Mouse (Mus musculus) gastrocnemius, adult 2 months (tissue): ENCODE results near the gene Adar. TPM values are rescaled to one million over a fixed set of nuclear protein-coding genes. Genes with fewer than 3 reads are reported as not detected.
A peak's percentile ranks its signal among the peaks of the same experiment; 100 is the strongest.

ENCODE experiments used
- DNase-seq: peaks from one replicate; pipeline ENCODE4 v3.0.0; 2022
- H3K27ac ChIP-seq: fragments of 200-600 bp; 2 replicates; pipeline ENCODE4 v1.8.1; 2022; ENCODE audit warnings: mild to moderate bottlenecking
- H3K4me3 ChIP-seq: fragments of 200-600 bp; 2 replicates; pipeline ENCODE4 v1.8.1; 2022; ENCODE audit warnings: mild to moderate bottlenecking, moderate library complexity
- CTCF ChIP-seq: fragments of 200-600 bp; IDR thresholded peaks from 2 replicates; pipeline ENCODE4 v1.8.1; 2022; ENCODE audit warnings: antibody characterized with exemption, mild to moderate bottlenecking, moderate library complexity
- intact Hi-C: fragments of 180-260 bp; cut with DNase I; formaldehyde crosslinking; loops from one replicate; pipeline ENCODE4 v1.15.1; 2025
- long read RNA-seq, 2 experiments: library from polyadenylated mRNA; stranded (forward); transcript quantifications; one replicate each; pipeline ENCODE4 v2.0.0; 2021
- total RNA-seq, 2 experiments: library from RNA; stranded (reverse); gene quantifications; 2 replicates each; pipeline ENCODE4 v1.2.3; 2021

Adar gene
- 1 to 10 TPM; 3.0 to 3.4 TPM for total RNA-seq
- long read RNA-seq, experiment 1, partial matches to known transcripts: 1 of 2 reads
- long read RNA-seq, experiment 1, other reads (novel, unspliced or antisense): 0 of 2 reads
- long read RNA-seq, experiment 2, partial matches to known transcripts: 1 of 2 reads
- long read RNA-seq, experiment 2, other reads (novel, unspliced or antisense): 1 of 2 reads

DNA sequence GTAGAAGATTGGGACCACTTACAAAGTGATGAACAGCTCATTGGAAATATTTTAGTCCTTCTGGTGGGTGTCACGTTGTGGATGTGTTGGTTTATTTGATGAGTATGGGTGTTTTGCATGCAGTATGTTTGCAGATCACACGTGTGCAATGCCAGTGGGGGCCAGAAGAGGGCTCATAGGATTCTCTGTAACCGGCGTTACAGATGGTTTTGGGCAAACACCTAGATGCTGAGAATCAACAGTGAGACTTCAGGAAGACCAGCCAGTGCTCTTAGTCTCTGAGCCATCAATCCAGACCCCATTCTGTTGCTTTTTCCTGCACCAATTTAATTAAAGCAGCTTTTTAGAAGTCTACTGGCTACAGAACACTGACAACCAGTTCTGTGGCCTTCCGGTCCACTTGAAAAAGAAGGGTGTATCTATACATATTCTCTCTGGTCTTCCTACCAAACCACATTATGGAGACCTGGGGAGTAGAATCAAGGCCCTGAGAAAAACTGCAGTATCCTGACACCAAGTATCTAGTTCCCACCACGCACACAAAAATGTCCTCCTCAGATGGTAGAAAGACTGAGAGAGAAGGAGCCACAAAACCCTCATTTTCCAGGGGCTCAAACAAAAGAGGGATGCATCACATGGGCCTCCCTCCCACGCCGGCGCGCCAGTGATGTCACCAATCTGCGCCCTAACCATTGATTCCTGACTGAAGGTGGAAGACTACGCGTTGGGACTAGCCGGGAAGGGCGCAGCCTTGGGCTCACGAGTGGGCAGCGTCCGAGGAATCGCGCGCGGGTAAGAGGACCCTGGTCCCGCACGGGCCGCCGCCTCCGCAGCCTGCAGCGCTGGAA lies at the start of gene Adar:
Gene Adar (plus strand): TSS at position 664 of the 848 bp plus-strand sequence.
- Histone ChIP-seq H3K27ac (peak within 1 kb of the TSS; percentile 50), H3K4me3 (peak within 1 kb of the TSS; percentile 91)
- intact Hi-C loops: loop anchor here (2.0 to 5.0 kb wide), 3 partner anchors 16 to 143 kb away; partner anchors contain the start of gene Ube2q1
- DNase-seq: peak; percentile 70
- TF ChIP-seq CTCF: peak; percentile 80

GRCm38 (mm10) chr3:89667131-89667530 lies 47.7 kb upstream of the Adar start:
- DNase-seq: no peak

GRCm38 (mm10) chr3:89671334-89671733 lies 43.5 kb upstream of the Adar start:
- Histone ChIP-seq H3K4me3 (no peak overlapping the region), H3K27ac (no peak overlapping the region)
- intact Hi-C loops: no loop called here
- DNase-seq: no peak
- TF ChIP-seq CTCF: no peak

More at GRCm38 (mm10) chr3:89667131-89667530, 47.7 kb upstream of the Adar start:
- no peak for TF ChIP-seq CTCF
- intact Hi-C loops: no loop called here
- H3K27ac ChIP-seq: no peak overlapping the region
- H3K4me3 ChIP-seq: no peak overlapping the region

DNA sequence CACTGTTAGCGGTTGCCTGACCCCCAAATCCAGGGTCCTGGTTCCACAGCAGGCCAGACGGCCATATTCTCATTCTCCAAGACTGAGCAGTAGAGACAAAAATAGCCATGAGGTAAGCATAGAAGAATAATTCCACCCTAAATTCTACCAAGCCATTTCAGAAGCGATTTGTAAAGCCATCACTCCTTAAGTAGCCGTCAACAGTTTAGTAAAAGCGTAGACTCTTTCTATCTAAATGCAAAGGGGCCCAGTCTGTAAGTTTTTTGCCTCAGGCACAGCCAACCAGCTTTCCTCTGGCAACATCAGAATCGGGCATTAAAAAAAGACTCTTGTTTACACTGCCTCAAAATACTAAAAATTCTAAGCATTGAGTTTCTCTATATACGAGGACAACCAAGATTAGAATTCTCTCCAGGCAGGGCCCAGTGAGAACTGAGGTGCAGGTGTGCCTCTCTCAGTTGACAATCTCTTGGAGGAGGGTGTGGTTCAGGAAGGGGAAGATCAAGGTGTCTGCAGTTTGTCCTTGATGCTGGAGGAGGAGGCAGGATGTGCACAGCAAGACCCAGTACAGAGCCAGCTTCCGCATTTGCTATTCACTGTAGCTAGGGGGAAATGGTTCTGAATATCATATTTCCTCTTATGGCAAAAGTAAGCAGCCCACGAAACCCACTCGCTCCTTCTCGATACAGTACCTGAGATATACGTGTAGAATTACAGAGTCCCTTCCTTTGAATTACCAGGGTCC lies 42.1 kb upstream of the Adar start:
- no peak overlapping the region for H3K4me3 ChIP-seq
- intact Hi-C loops: no loop called here
- no peak for TF ChIP-seq CTCF
- no peak overlapping the region for H3K27ac ChIP-seq
- DNase-seq: no peak

GRCm38 (mm10) chr3:89677617-89678016 lies 37.2 kb upstream of the Adar start:
- TF ChIP-seq CTCF: no peak
- intact Hi-C loops: no loop called here
- no peak for DNase-seq
- H3K4me3 ChIP-seq: no peak overlapping the region
- no peak overlapping the region for H3K27ac ChIP-seq

DNA sequence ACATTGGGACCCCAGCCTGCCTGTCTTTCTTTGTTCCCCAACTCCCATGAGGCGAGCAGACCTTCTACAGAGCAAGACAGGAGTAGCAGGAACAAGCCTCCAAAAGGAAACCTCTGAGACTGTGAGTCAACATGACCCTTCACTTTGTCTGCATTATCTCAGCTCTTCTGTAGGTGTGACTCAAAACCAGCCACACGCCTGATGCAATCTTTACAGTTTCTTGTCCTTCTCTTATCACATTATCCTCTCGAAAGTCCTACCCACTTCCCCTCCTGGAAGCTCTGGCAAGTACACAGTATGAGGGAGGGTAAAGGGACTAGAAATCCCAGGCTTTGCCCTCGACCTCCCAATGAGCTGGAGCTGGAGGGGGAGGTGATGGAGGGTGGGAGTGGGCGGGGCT lies 28.8 kb upstream of the Adar start:
- no peak overlapping the region for H3K27ac ChIP-seq
- H3K4me3 ChIP-seq: no peak overlapping the region
- intact Hi-C loops: loop anchor here (10.0 kb wide), 1 partner anchor 341 kb away; the partner anchor contains the start of gene Adam15
- TF ChIP-seq CTCF: no peak
- no peak for DNase-seq

GRCm38 (mm10) chr3:89688694-89689581 lies 25.9 kb upstream of the Adar start:
- DNase-seq: peak; percentile 79
- peak; percentile 99 for TF ChIP-seq CTCF
- peak overlapping the region; percentile 55 for H3K4me3 ChIP-seq
- no peak overlapping the region for H3K27ac ChIP-seq
- intact Hi-C loops: loop anchor here (1.0 to 10.0 kb wide), 2 partner anchors 177 to 344 kb away; partner anchors contain the start of gene Adam15

DNA sequence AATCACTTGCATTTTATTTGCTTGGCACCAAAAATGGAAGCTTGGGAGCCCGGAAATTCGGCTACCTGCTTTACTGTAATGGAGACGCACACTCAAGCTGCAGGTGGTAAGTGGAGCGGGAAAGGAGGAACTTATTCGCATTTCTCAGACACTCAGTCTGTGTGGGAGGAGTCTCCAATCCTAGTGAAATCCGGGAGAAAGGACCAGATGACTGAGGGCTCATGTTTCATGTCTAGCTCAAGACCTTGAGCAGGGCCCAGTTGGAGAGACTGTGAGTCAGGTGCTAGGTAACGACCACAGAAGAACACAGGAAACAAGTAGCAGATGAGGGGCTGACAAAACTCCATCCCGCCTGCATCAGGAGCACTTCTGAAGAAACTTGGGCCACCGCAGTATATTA lies 23.0 kb upstream of the Adar start:
- H3K4me3 ChIP-seq: no peak overlapping the region
- H3K27ac ChIP-seq: no peak overlapping the region
- DNase-seq: no peak
- intact Hi-C loops: no loop called here
- TF ChIP-seq CTCF: no peak

- intact Hi-C loops: no loop called here
- DNase-seq: no peak
- Histone ChIP-seq H3K27ac (no peak overlapping the region), H3K4me3 (no peak overlapping the region)
- TF ChIP-seq CTCF: no peak
Observed at GRCm38 (mm10) chr3:89696152-89696821, 18.5 kb upstream of the Adar start.

GRCm38 (mm10) chr3:89698958-89699357 lies 15.9 kb upstream of the Adar start:
- no peak overlapping the region for H3K27ac ChIP-seq
- no peak for TF ChIP-seq CTCF
- intact Hi-C loops: no loop called here

GRCm38 (mm10) chr3:89700461-89700860 lies 14.4 kb upstream of the Adar start:
- DNase-seq: no peak
- H3K4me3 ChIP-seq: no peak overlapping the region
- no peak overlapping the region for H3K27ac ChIP-seq
- no peak for TF ChIP-seq CTCF
- intact Hi-C loops: no loop called here

More at GRCm38 (mm10) chr3:89698958-89699357, 15.9 kb upstream of the Adar start:
- no peak overlapping the region for H3K4me3 ChIP-seq
- no peak for DNase-seq
